Mouse (Mus musculus) kidney, adult 2 months (tissue): ENCODE results near the gene Trio. TPM values are rescaled to one million over a fixed set of nuclear protein-coding genes. Genes with fewer than 3 reads are reported as not detected.

Experiments used
- DNase-seq: peaks from one replicate; pipeline ENCODE4 v3.0.0; 2021
- H3K27ac ChIP-seq: fragments of 200-500 bp; 2 replicates; pipeline ENCODE4 v1.5.1; 2012; ENCODE audit warnings: low read depth, low read length, control low read depth, inconsistent platforms; ENCODE audit not compliant: insufficient read depth
- H3K27me3 ChIP-seq: fragments of 200-500 bp; replicated peaks from 2 replicates; pipeline ENCODE4 v1.6.1; 2012; ENCODE audit warnings: mild to moderate bottlenecking, moderate library complexity, low read length, inconsistent platforms; ENCODE audit not compliant: control insufficient read depth, insufficient read depth
- H3K36me3 ChIP-seq: fragments of 200-500 bp; 2 replicates; pipeline ENCODE4 v1.6.1; 2012; ENCODE audit warnings: mild to moderate bottlenecking, moderate library complexity, low read length, inconsistent platforms; ENCODE audit not compliant: control insufficient read depth, insufficient read depth
- H3K4me1 ChIP-seq: fragments of 200-500 bp; 2 replicates; pipeline ENCODE4 v1.6.1; 2011; ENCODE audit warnings: low read length; ENCODE audit not compliant: control insufficient read depth, insufficient read depth
- H3K4me3 ChIP-seq: fragments of 200-500 bp; 2 replicates; pipeline ENCODE4 v1.5.1; 2011; ENCODE audit warnings: mild to moderate bottlenecking, low read depth, low read length, control low read depth; ENCODE audit not compliant: insufficient read depth
- CTCF ChIP-seq: fragments of 200-500 bp; conservative IDR thresholded peaks from 2 replicates; pipeline ENCODE4 v1.5.1; 2011; ENCODE audit warnings: low read depth, mild to moderate bottlenecking, control low read depth, low read length, moderate library complexity, mixed read lengths; ENCODE audit not compliant: insufficient read depth, insufficient read length
- POLR2A ChIP-seq: fragments of 200-500 bp; IDR thresholded peaks from one replicate; pipeline ENCODE4 v1.6.1; 2011; ENCODE audit warnings: low read depth, low read length, control low read depth
- WGBS: fragments of 180-500 bp; shearing (Covaris S2); methylation state at CpG from one replicate; pipeline ENCODE4 v1.1.7; 2018; 5-methylcytosine and 5-hydroxymethylcytosine counted together
- polyA plus RNA-seq: library from polyadenylated mRNA; depleted of rRNA; stranded (reverse); fragments of >200 nt; gene quantifications from 2 replicates; pipeline ENCODE4 v1.2.3, GENCODE M21; 2012

Gene Trio
- polyA plus RNA-seq, 1 experiment, result 37.2 TPM

- Histone ChIP-seq H3K4me3 (no peak overlapping the region), H3K36me3 (no peaks in the 10 kb centered on the region), H3K27ac (no peak overlapping the region), H3K27me3 (no peaks in the 10 kb centered on the region), H3K4me1 (peaks cover 13% of the 10 kb centered on the region)
- no peak for DNase-seq
- TF ChIP-seq CTCF (no peak), POLR2A (no peak)
- 85% methylated on average over 12 of the region's 12 CpGs for WGBS
Observed at GRCm38 (mm10) chr15:27935772-27936746, 89.6 kb downstream of the Trio start.

DNA sequence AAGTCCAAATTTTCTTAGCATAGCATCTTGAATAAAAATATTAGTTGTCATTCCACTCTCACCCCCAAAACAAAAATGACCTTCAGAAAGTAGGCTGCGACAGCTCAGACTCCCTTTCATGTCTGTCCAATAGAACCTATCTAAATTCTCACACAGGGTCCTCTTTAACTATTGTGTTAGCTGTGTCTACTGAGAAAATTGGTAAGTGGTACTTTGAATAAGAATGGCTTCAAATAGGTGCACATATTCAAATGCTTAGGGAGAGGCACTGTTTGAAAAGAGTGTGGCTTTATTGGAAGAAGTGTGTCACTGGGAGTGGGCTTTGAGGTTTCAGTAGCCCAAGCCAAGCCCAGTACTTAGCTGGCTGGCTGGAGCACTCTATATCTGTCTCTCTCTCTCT lies 92.4 kb downstream of the Trio start:
- TF ChIP-seq CTCF, result no peak
- TF ChIP-seq POLR2A, result no peak
- H3K4me1 ChIP-seq, result peaks cover 21% of the 10 kb centered on the region
- H3K27me3 ChIP-seq, result no peaks in the 10 kb centered on the region
- WGBS, result 90% methylated on average over 1 of the region's 1 CpGs
- H3K36me3 ChIP-seq, result no peaks in the 10 kb centered on the region
- no peak for DNase-seq
- H3K27ac ChIP-seq, result no peak overlapping the region
- no peak overlapping the region for H3K4me3 ChIP-seq

GRCm38 (mm10) chr15:27931891-27932290 lies 93.8 kb downstream of the Trio start:
- WGBS, result 66% methylated on average over 12 of the region's 12 CpGs
- TF ChIP-seq POLR2A (no peak), CTCF (no peak)
- H3K27ac ChIP-seq, result no peak overlapping the region

DNA sequence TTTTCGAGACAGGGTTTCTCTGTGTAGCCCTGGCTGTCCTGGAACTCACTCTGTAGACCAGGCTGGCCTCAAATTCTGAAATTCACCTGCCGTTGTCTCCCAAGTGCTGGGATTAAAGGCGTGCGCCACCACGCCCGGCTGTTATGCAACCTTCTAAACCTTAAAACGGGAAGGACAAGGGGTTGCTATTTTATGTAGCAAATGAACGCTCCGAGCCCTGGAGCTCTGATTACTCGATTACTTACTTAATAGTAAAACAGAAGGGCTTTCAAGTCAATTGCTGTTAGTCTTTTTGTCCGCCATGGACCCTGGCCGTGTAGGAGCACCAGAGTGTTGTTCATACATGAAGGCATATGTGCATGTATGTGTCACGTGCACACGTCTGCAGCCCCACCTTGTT lies 94.2 kb downstream of the Trio start:
- Histone ChIP-seq H3K27ac (no peak overlapping the region), H3K27me3 (no peaks in the 10 kb centered on the region), H3K4me1 (peaks cover 20% of the 10 kb centered on the region), H3K36me3 (no peaks in the 10 kb centered on the region), H3K4me3 (no peak overlapping the region)
- DNase-seq, result no peak
- TF ChIP-seq POLR2A, result no peak
- TF ChIP-seq CTCF, result no peak
- 87% methylated on average over 14 of the region's 14 CpGs for WGBS

More at GRCm38 (mm10) chr15:27931891-27932290, 93.8 kb downstream of the Trio start:
- no peak for DNase-seq
- Histone ChIP-seq H3K27me3 (no peaks in the 10 kb centered on the region), H3K4me3 (no peak overlapping the region), H3K36me3 (no peaks in the 10 kb centered on the region), H3K4me1 (peaks cover 21% of the 10 kb centered on the region)

GRCm38 (mm10) chr15:27927614-27928013 lies 98.0 kb downstream of the Trio start:
- DNase-seq, result no peak
- no peaks in the 10 kb centered on the region for H3K27me3 ChIP-seq
- no peak overlapping the region for H3K4me3 ChIP-seq
- 79% methylated on average over 6 of the region's 6 CpGs for WGBS
- H3K27ac ChIP-seq, result no peak overlapping the region
- TF ChIP-seq CTCF (no peak), POLR2A (no peak)
- H3K4me1 ChIP-seq, result peaks cover 29% of the 10 kb centered on the region
- H3K36me3 ChIP-seq, result no peaks in the 10 kb centered on the region

- peak; percentile 37 for DNase-seq
- Histone ChIP-seq H3K4me3 (no peak overlapping the region), H3K36me3 (no peaks in the 10 kb centered on the region), H3K27ac (no peak overlapping the region), H3K27me3 (no peaks in the 10 kb centered on the region), H3K4me1 (peaks cover 29% of the 10 kb centered on the region)
- 35% methylated on average over 18 of the region's 18 CpGs for WGBS
- TF ChIP-seq POLR2A, result no peak
Observed at GRCm38 (mm10) chr15:27926941-27927340, 98.7 kb downstream of the Trio start.

DNA sequence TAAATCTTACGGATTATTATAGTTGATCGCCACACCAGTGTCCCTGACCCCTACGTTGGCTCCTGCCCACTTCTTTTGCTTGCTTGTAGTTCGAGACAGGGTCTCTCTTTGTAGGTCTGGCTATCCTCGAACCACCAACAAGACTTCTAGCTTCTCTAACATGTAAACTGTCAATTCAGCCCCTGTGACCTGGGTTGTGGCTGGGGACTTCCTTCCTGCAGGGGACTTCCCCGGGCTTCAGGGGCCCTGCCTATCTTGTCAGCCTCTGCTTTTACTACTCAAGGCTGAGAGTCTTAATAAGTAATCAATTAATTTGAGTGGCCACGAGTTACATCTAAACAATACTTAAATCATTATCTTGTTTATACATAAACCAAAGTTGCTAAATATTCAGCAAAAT lies 99.2 kb downstream of the Trio start:
- Histone ChIP-seq H3K4me3 (no peak overlapping the region), H3K36me3 (no peaks in the 10 kb centered on the region), H3K4me1 (peaks cover 29% of the 10 kb centered on the region), H3K27me3 (no peaks in the 10 kb centered on the region), H3K27ac (peak overlapping the region; percentile 13; the same call in 1 of the 2 replicates)
- DNase-seq, result no peak
- no peak for TF ChIP-seq CTCF
- TF ChIP-seq POLR2A, result no peak
- 51% methylated on average over 7 of the region's 7 CpGs for WGBS
